ENCODE assay signal across 10 mouse cellular contexts in genomic region chr7:75209221-75209641, GRCm38 (mm10).
A peak's percentile ranks its signal among the peaks of the same experiment; 100 is the strongest.
DNase-seq lines count a peak whose midpoint lies in the region.
"Had no signal": no experiment of that assay in that cellular context is flagged by ENCODE, and none has a peak within 500 bp of the region (broad histone marks: within the 10 kb centered on the region; RNA-seq: fewer than 3 reads in every experiment).

No protein-coding gene starts in this region.

- peak; percentile 22 for DNase-seq in embryo, embryonic 11 days
- no peak for DNase-seq in embryo, embryonic 9.5 days (ENCODE audit: extremely low spot score)
- DNase-seq in right cerebral cortex, adult 18-20 months, result peak; percentile 49
- DNase-seq in right cerebral cortex, postnatal 4 days, result no peak
- DNase-seq in layer of hippocampus, adult 9-10 months (ENCODE audit: low spot score), result peak; percentile 30
- DNase-seq in right cerebral cortex, postnatal 36 days (ENCODE audit: low spot score in 2 of 2), result peak; percentile 22 to 62
- DNase-seq in thymus, postnatal 25 days, result no peak
- no peak for DNase-seq in urinary bladder, adult 18-20 months (ENCODE audit: low spot score in 2 of 2)
- DNase-seq: gastrocnemius, postnatal 10 days; heart, postnatal 14 days had no signal

Comparison
In these comparisons a context has a peak if more than half of its experiments do, and no peak if none do; other contexts are left out.
1. DNase-seq: peak in embryo, embryonic 11 days (single experiment), right cerebral cortex, adult 18-20 months (single experiment), layer of hippocampus, adult 9-10 months (single experiment) and right cerebral cortex, postnatal 36 days (2 of 2); none in embryo, embryonic 9.5 days (single experiment), right cerebral cortex, postnatal 4 days (single experiment), thymus, postnatal 25 days (single experiment) and urinary bladder, adult 18-20 months (0 of 2).